Mouse (Mus musculus) urinary bladder, postnatal 25 days (tissue): ENCODE results near the gene Cytl1.

Experiments used
- DNase-seq: peaks from one replicate; pipeline ENCODE4 v3.0.0; 2022; ENCODE audit warnings: low spot score

Gene Cytl1

DNA sequence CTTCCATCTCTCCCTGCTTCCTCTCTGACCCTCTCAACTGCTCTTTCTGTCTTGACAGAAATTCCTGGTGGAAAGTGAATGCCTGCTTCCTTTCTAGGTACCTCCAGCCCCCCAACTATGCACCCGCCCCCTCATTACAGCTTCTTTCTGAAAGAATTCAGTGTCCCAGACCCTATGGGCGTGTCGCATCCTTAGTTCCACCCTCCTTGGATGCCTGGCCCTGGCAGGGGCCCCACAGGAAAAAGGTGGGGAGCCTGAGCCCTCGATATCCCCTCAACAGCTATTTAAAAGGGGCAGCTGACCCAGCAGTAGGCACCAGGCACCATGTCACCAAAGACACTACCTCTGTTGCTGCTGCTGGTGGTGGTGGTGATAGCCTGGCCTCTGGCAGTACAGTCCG, at the start of gene Cytl1:
TSS of gene Cytl1 (plus strand) at position 296 of the 400 bp plus-strand sequence.
- DNase-seq = no peak

GRCm38 (mm10) chr5:37692759-37693158, 42.6 kb upstream of the Cytl1 start:
- no peak for DNase-seq

GRCm38 (mm10) chr5:37695773-37696172, 39.5 kb upstream of the Cytl1 start:
- DNase-seq = no peak

GRCm38 (mm10) chr5:37697286-37697685, 38.0 kb upstream of the Cytl1 start:
- DNase-seq = no peak

- no peak for DNase-seq
These were observed 35.6 kb upstream of the Cytl1 start for GRCm38 (mm10) chr5:37699757-37700156.

GRCm38 (mm10) chr5:37704962-37705361, 30.4 kb upstream of the Cytl1 start:
- no peak for DNase-seq

DNA sequence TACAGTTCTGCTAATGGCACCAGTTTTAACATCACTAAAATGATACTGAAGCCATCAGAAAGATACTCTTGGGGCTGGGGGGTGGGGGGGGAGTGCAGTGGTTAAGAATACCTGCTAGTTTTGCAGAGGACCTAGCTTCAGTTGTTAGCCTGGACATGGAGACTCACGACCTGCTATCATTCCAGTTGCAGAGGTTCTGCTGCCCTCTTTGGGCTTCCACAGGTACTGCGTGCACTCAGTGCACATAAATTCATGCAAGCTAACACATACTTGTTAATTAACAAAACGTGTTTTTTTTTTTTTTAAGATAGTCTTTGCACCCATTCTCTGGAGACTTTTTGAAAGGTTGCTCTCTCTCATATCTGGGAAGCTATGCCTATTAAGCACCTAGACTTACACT, 27.2 kb upstream of the Cytl1 start:
- DNase-seq = no peak

GRCm38 (mm10) chr5:37709257-37709904, 25.9 kb upstream of the Cytl1 start:
- no peak for DNase-seq

- DNase-seq = no peak
These were observed 18.6 kb upstream of the Cytl1 start, which contains the start of gene Stk32b for GRCm38 (mm10) chr5:37716505-37717372. Gene Stk32b (minus strand): TSS chr5:37717171.

DNA sequence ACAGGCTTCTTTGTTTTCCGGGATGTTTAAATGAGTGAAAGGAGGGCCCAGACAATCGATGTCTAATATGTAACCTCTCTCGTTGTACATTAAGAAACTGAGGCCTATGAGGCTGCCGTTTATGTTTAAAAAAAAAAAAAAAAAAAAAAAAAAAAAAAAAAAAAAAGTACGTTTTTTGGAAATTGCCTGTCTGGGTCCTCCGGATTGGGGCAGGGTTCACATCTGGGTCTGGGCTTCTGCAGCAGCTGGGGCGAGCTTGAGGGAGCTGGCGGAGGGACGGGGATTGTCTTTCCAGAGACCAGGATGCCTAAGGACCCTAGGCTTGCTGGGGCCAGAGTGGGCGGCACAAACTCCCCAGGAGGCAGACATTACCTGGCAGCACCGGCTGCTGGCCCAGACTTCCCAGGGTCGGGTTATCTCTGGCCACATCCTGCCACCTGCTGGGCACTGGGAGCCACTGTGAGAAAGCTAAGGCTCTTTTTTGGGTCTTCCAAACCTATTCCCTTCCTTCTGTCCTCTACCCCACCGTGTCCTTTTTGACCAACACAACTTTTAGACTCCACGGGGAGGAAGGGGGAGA, 17.8 kb upstream of the Cytl1 start:
- DNase-seq = peak; percentile 30

GRCm38 (mm10) chr5:37720670-37721069, 14.6 kb upstream of the Cytl1 start:
- no peak for DNase-seq

GRCm38 (mm10) chr5:37725220-37725886, 10.0 kb upstream of the Cytl1 start:
- no peak for DNase-seq

- DNase-seq = no peak
These were observed 4.5 kb upstream of the Cytl1 start for GRCm38 (mm10) chr5:37730781-37731180.

DNA sequence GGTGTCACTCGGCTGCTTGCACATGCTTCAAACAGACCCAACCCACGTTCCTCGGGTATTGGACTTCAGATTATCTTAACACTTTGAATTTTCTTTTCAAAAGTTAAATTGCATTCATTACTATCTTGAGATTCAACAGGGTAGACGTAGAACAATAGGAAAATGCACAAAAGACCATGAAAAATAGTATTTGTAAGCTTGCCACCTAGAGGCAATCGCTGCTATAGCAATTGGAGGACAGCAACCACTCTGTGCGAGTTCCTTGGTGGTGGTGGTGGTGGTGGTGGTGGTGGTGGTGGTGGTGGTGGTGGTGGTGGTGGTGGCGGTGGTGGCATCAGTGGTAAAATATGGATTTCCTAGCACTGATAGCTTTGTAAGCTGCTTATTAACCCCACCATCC, 894 bp downstream of the Cytl1 start:
- DNase-seq = no peak

GRCm38 (mm10) chr5:37743889-37744707, 8.8 kb downstream of the Cytl1 start:
- DNase-seq = no peak

GRCm38 (mm10) chr5:37752027-37752967, 17.0 kb downstream of the Cytl1 start:
- DNase-seq = peak; percentile 53

DNA sequence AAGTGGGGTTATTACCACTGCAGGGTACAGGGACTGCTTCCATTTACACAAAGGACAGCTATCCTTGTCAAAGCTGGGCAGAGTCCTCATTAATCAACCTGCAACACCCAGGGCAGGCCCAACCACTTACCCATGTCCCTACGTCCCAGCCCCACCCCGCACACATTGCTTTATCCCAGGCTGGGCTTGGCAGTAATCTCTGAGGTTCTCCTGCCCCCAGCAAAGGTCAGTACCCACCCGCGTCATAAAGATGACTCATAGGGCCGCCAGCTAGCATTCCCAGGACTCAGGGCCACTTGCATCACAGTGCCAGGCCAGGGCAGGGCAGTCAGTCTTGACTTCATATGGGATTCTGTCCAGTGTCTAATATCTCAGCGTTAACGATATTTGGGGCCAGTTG, 18.0 kb downstream of the Cytl1 start:
- no peak for DNase-seq

- no peak for DNase-seq
These were observed 26.7 kb downstream of the Cytl1 start for GRCm38 (mm10) chr5:37762046-37762445.

- DNase-seq = no peak
These were observed 30.5 kb downstream of the Cytl1 start for GRCm38 (mm10) chr5:37765851-37766250.

GRCm38 (mm10) chr5:37767231-37767630, 31.9 kb downstream of the Cytl1 start:
- no peak for DNase-seq
